Mouse (Mus musculus): Measurements from ENCODE around the gene Lhfp. TPM values are rescaled to one million over a fixed set of nuclear protein-coding genes. Genes with fewer than 3 reads are reported as not detected.

The Lhfp gene
- polyA plus RNA-seq, 1 experiment from 2014 or later: 48.1 TPM

DNA sequence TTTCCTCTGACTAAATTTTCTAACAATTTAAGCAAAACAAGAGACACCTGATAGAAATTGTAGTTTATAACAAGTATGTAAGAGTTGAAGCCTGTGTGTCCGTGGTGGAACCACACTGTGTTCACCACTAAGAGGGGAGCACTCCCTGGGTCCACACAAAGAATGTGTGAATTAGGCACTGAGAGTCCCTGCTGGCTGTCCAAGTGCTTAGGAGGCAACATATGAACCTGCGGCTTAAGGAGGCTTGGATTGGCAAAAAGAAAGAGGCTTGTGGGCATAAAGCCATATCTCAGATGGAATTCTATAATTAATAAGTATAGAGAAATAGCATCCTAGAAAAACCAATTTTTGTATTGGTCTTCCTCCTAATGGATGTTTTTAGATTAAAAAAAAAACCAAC lies 104.2 kb downstream of the Lhfp start:
- Histone ChIP-seq H3K27ac (replicated peaks; ENCODE audit: low read depth, low read length) (no peak overlapping the region), H3K4me3 (replicated peaks; ENCODE audit: low read depth, low read length) (no peak overlapping the region), H3K4me1 (ENCODE audit: control insufficient read depth, insufficient read depth, low read length) (no peaks in the 10 kb centered on the region), H3K27me3 (ENCODE audit: control insufficient read depth, insufficient read depth, low read length) (no peaks in the 10 kb centered on the region), H3K36me3 (ENCODE audit: control insufficient read depth, insufficient read depth, low read length) (no peaks in the 10 kb centered on the region), H3K4me2 (ENCODE audit: low read length) (no peak overlapping the region), H3K9ac (replicated peaks; ENCODE audit: low read length) (no peak overlapping the region), H3K9me3 (ENCODE audit: control insufficient read depth, low read length) (no peaks in the 10 kb centered on the region)
- 68% methylated on average over 2 of the region's 2 CpGs for WGBS
- DNase-seq (no peak), ATAC-seq (ENCODE audit: low FRiP score, low TSS enrichment) (no peak)

DNA sequence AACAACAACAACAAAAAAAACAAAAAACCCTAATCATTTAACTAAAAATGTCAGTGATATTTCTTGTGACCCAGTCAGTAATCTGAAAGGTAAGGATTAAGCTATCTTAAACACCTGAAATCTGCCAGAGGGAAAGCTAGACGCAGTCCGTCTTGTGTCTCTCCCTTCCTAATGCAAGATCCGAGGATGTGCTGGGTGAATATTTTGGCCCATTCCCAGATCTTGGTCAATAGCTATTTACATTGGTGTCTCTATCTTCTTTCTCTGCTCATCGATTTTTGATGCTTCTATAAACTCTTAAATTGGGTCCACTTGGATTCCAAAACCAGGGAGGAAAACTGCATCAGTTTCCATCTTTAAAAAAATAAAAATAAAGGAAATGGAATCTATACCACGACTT lies 104.6 kb downstream of the Lhfp start:
- no peaks in the 10 kb centered on the region for H3K36me3 ChIP-seq (ENCODE audit: control insufficient read depth, insufficient read depth, low read length)
- DNase-seq: no peak
- ATAC-seq (ENCODE audit: low FRiP score, low TSS enrichment): no peak
- no peaks in the 10 kb centered on the region for H3K27me3 ChIP-seq (ENCODE audit: control insufficient read depth, insufficient read depth, low read length)
- H3K4me1 ChIP-seq (ENCODE audit: control insufficient read depth, insufficient read depth, low read length): no peaks in the 10 kb centered on the region
- H3K4me2 ChIP-seq (ENCODE audit: low read length): no peak overlapping the region
- H3K9me3 ChIP-seq (ENCODE audit: control insufficient read depth, low read length): no peaks in the 10 kb centered on the region
- no peak overlapping the region for H3K9ac ChIP-seq (replicated peaks; ENCODE audit: low read length)
- H3K27ac ChIP-seq (replicated peaks; ENCODE audit: low read depth, low read length): no peak overlapping the region
- no peak overlapping the region for H3K4me3 ChIP-seq (replicated peaks; ENCODE audit: low read depth, low read length)
- 80% methylated on average over 5 of the region's 5 CpGs for WGBS

DNA sequence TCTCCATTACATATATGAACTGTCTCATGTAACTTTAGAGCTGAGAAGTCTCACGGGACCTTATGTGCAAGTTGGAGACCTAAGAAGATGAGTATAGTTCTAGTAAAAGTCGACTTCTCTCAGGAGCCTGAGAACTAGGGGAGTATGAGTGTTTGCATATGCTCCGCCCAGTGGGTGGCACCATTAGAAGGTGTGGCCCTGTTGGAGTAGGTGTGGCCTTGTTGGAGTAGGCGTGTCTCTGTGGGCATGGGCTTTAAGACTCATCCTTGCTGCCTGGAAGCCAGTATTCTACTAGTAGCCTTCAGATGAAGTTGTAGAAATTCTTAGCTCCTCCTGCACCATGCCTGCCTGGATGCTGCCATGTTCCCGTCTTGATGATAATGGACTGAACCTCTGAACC lies 105.7 kb downstream of the Lhfp start:
- H3K9me3 ChIP-seq (ENCODE audit: control insufficient read depth, low read length): no peaks in the 10 kb centered on the region
- DNase-seq (no peak), ATAC-seq (ENCODE audit: low FRiP score, low TSS enrichment) (no peak)
- H3K4me2 ChIP-seq (ENCODE audit: low read length): no peak overlapping the region
- no peak overlapping the region for H3K9ac ChIP-seq (replicated peaks; ENCODE audit: low read length)
- no peaks in the 10 kb centered on the region for H3K27me3 ChIP-seq (ENCODE audit: control insufficient read depth, insufficient read depth, low read length)
- H3K4me3 ChIP-seq (replicated peaks; ENCODE audit: low read depth, low read length): no peak overlapping the region
- WGBS: 93% methylated on average over 5 of the region's 5 CpGs
- no peaks in the 10 kb centered on the region for H3K36me3 ChIP-seq (ENCODE audit: control insufficient read depth, insufficient read depth, low read length)
- H3K27ac ChIP-seq (replicated peaks; ENCODE audit: low read depth, low read length): no peak overlapping the region
- H3K4me1 ChIP-seq (ENCODE audit: control insufficient read depth, insufficient read depth, low read length): no peaks in the 10 kb centered on the region

DNA sequence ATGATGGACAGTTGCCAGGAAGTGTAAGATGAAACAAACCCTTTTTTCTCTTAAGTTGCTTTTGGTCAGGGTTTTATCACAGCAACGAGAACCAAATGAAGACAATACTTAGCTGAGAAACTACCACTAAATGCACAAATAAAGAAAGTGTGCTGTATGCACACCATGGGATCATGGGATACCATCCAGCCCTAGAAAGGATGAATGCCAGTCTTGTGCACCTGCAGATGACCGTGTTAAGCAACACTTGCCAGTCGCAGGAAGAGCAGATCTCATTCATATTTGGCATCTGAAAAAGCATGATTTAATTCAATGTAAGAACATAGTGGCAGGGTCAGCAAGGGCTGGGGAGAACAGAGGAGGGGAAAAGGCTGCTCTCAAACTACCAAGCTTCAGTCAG lies 107.4 kb downstream of the Lhfp start:
- Histone ChIP-seq H3K9ac (replicated peaks; ENCODE audit: low read length) (no peak overlapping the region), H3K27ac (replicated peaks; ENCODE audit: low read depth, low read length) (no peak overlapping the region), H3K4me2 (ENCODE audit: low read length) (no peak overlapping the region), H3K36me3 (ENCODE audit: control insufficient read depth, insufficient read depth, low read length) (no peaks in the 10 kb centered on the region), H3K9me3 (ENCODE audit: control insufficient read depth, low read length) (peaks cover 10% of the 10 kb centered on the region; the same call in 1 of the 2 replicates), H3K27me3 (ENCODE audit: control insufficient read depth, insufficient read depth, low read length) (no peaks in the 10 kb centered on the region), H3K4me3 (replicated peaks; ENCODE audit: low read depth, low read length) (no peak overlapping the region), H3K4me1 (ENCODE audit: control insufficient read depth, insufficient read depth, low read length) (no peaks in the 10 kb centered on the region)
- DNase-seq (no peak), ATAC-seq (ENCODE audit: low FRiP score, low TSS enrichment) (no peak)
- WGBS: 93% methylated on average over 3 of the region's 3 CpGs

DNA sequence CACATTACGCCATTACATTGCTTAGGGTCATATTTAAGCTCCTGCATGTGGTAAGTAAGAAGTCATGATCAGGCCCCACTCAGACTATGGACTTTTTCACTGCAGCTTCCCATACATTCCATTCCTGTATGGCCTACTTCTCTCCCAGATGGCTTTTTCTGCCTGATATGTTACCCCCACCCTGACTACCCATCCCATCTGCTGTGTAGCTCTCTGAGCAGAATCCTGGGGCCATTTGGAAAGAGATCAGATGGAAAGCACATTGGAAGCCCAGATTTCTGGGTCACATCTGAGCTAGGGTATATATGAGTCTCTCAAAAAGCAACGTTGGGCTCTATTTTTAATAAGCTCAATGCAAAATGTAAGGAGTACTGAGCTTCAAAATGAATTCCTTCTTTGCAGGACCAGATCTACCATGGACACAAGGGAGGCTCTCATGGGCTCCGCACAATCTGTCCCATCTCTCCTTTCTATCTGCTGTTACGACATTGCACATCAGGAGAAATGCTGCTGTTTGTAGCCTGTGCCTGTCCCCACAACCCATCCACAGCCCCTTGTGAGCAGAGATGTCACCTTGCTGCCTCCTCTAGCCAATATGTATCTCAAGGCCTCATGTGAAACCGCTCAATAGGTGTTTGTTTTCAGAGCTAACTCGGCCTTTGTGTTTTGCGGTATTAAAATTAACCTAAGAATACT lies 108.4 kb downstream of the Lhfp start:
- H3K27me3 ChIP-seq (ENCODE audit: control insufficient read depth, insufficient read depth, low read length): no peaks in the 10 kb centered on the region
- H3K9me3 ChIP-seq (ENCODE audit: control insufficient read depth, low read length): peaks cover 10% of the 10 kb centered on the region; the same call in 1 of the 2 replicates
- H3K9ac ChIP-seq (replicated peaks; ENCODE audit: low read length): no peak overlapping the region
- no peak for ATAC-seq (ENCODE audit: low FRiP score, low TSS enrichment)
- H3K4me1 ChIP-seq (ENCODE audit: control insufficient read depth, insufficient read depth, low read length): no peaks in the 10 kb centered on the region
- no peaks in the 10 kb centered on the region for H3K36me3 ChIP-seq (ENCODE audit: control insufficient read depth, insufficient read depth, low read length)
- DNase-seq: no peak
- no peak overlapping the region for H3K4me3 ChIP-seq (replicated peaks; ENCODE audit: low read depth, low read length)
- no peak overlapping the region for H3K4me2 ChIP-seq (ENCODE audit: low read length)
- H3K27ac ChIP-seq (replicated peaks; ENCODE audit: low read depth, low read length): no peak overlapping the region
- WGBS: 90% methylated on average over 7 of the region's 7 CpGs

DNA sequence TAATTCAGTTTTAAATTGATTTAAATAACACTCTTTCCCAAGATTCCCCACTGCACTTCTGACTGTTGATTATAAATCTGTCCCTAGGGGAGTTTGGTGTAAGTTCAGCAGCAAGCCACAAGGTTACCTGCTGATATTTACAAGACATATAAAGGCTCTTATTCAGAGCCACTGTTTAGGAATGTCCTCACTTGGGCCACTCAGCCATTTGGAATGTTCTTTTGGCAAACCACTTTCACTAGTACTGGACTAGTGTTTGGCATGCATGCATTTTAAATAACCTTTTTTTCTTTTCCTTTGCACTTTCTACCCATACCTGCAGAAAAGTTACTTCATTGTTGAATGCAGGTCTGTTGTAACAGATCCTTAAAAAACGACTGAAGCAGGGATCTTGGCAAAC lies 109.8 kb downstream of the Lhfp start:
- DNase-seq: no peak
- Histone ChIP-seq H3K27me3 (ENCODE audit: control insufficient read depth, insufficient read depth, low read length) (no peaks in the 10 kb centered on the region), H3K36me3 (ENCODE audit: control insufficient read depth, insufficient read depth, low read length) (no peaks in the 10 kb centered on the region), H3K4me1 (ENCODE audit: control insufficient read depth, insufficient read depth, low read length) (no peaks in the 10 kb centered on the region), H3K9me3 (ENCODE audit: control insufficient read depth, low read length) (peaks cover 10% of the 10 kb centered on the region; the same call in 1 of the 2 replicates), H3K27ac (replicated peaks; ENCODE audit: low read depth, low read length) (no peak overlapping the region), H3K4me2 (ENCODE audit: low read length) (no peak overlapping the region), H3K4me3 (replicated peaks; ENCODE audit: low read depth, low read length) (no peak overlapping the region), H3K9ac (replicated peaks; ENCODE audit: low read length) (no peak overlapping the region)
- WGBS: 59% methylated on average over 1 of the region's 1 CpGs
- no peak for ATAC-seq (ENCODE audit: low FRiP score, low TSS enrichment)

DNA sequence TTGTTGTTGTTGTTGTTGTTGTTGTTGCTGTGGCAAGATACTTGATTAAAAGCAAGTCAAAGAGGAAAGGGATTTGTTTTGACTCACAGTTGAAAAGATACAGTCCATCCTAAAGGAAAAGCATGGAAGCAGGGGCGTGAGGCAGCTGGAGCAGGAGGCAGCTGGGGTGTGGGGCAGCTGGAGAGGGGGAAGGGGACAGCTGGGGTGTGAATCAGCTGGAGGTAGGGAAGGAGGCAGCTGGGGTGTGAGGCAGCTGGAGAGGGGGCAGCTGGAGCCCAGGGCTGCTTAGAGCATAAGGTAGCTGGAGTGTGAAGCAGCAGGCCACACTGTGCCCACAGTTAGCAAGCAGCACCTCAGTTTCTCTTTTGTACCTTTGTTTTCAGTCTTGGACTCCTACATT lies 110.3 kb downstream of the Lhfp start:
- Histone ChIP-seq H3K9me3 (ENCODE audit: control insufficient read depth, low read length) (peaks cover 10% of the 10 kb centered on the region; the same call in 1 of the 2 replicates), H3K36me3 (ENCODE audit: control insufficient read depth, insufficient read depth, low read length) (no peaks in the 10 kb centered on the region), H3K27ac (replicated peaks; ENCODE audit: low read depth, low read length) (no peak overlapping the region), H3K4me1 (ENCODE audit: control insufficient read depth, insufficient read depth, low read length) (no peaks in the 10 kb centered on the region), H3K4me3 (replicated peaks; ENCODE audit: low read depth, low read length) (no peak overlapping the region), H3K27me3 (ENCODE audit: control insufficient read depth, insufficient read depth, low read length) (no peaks in the 10 kb centered on the region), H3K4me2 (ENCODE audit: low read length) (no peak overlapping the region), H3K9ac (replicated peaks; ENCODE audit: low read length) (no peak overlapping the region)
- DNase-seq (no peak), ATAC-seq (ENCODE audit: low FRiP score, low TSS enrichment) (no peak)
- 63% methylated on average over 1 of the region's 1 CpGs for WGBS

DNA sequence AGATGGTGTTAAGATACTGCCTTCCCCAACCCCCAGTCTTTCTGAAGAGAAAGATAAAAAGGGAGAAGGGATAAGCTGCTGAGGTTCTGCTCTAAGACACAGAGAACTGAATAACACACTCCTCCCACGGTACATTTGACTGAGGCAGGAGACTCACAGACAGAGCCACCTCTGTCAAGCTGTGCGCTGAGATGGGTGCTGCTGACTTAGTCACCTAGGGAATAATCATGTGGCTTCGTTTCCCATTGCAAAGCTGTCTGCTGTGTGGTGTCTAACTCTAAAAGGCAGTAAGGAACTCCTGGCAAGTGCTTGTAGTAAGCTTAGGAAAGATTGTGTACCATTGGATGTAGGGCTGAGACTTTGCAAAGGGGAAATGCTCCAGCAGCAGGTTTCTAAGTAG lies 120.6 kb downstream of the Lhfp start:
- Histone ChIP-seq H3K36me3 (ENCODE audit: control insufficient read depth, insufficient read depth, low read length) (no peaks in the 10 kb centered on the region), H3K27ac (replicated peaks; ENCODE audit: low read depth, low read length) (no peak overlapping the region), H3K4me3 (replicated peaks; ENCODE audit: low read depth, low read length) (no peak overlapping the region), H3K9ac (replicated peaks; ENCODE audit: low read length) (no peak overlapping the region), H3K9me3 (ENCODE audit: control insufficient read depth, low read length) (no peaks in the 10 kb centered on the region), H3K4me1 (ENCODE audit: control insufficient read depth, insufficient read depth, low read length) (no peaks in the 10 kb centered on the region), H3K4me2 (ENCODE audit: low read length) (no peak overlapping the region), H3K27me3 (ENCODE audit: control insufficient read depth, insufficient read depth, low read length) (no peaks in the 10 kb centered on the region)
- 81% methylated on average over 3 of the region's 3 CpGs for WGBS
- DNase-seq (no peak), ATAC-seq (ENCODE audit: low FRiP score, low TSS enrichment) (no peak)

DNA sequence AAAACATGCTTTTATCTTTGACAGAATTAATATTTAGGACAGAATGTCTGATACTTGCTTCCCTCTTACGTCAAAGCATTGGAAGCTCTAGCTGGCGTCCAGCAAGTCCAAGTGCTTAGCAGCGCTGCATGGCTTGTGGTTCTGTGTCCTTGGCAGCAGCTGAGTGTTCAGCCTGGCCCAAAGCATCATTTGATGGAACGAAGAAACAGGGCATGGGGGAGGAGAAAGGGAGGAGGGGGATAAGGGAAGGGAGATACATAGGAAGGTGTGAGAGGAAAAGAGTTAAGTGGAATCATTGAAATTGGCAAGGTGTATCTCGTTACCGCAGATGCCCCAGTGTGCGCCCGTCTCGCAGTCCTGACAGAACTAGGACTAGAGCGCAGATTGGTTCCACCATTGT lies 124.0 kb downstream of the Lhfp start:
- Histone ChIP-seq H3K27ac (replicated peaks; ENCODE audit: low read depth, low read length) (no peak overlapping the region), H3K9me3 (ENCODE audit: control insufficient read depth, low read length) (no peaks in the 10 kb centered on the region), H3K27me3 (ENCODE audit: control insufficient read depth, insufficient read depth, low read length) (no peaks in the 10 kb centered on the region), H3K36me3 (ENCODE audit: control insufficient read depth, insufficient read depth, low read length) (no peaks in the 10 kb centered on the region), H3K4me2 (ENCODE audit: low read length) (no peak overlapping the region), H3K4me3 (replicated peaks; ENCODE audit: low read depth, low read length) (no peak overlapping the region), H3K9ac (replicated peaks; ENCODE audit: low read length) (no peak overlapping the region), H3K4me1 (ENCODE audit: control insufficient read depth, insufficient read depth, low read length) (no peaks in the 10 kb centered on the region)
- DNase-seq: no peak
- ATAC-seq (ENCODE audit: low FRiP score, low TSS enrichment): no peak
- 88% methylated on average over 10 of the region's 10 CpGs for WGBS

All from midbrain, embryonic 14.5 days (tissue).